Mouse (Mus musculus) layer of hippocampus, adult 2 months (tissue): ENCODE data around the gene Asic2. TPM values are rescaled to one million over a fixed set of nuclear protein-coding genes. Genes with fewer than 3 reads are reported as not detected.

Experiments
- DNase-seq, 2 experiments: peaks; one replicate each; pipeline ENCODE4 v3.0.0; 2022; ENCODE audit warnings: low spot score in 2 of 2
- H3K27ac ChIP-seq: fragments of 200-600 bp; 2 replicates; pipeline ENCODE4 v1.8.1; 2022
- H3K4me3 ChIP-seq: fragments of 200-600 bp; 2 replicates; pipeline ENCODE4 v1.8.1; 2022; ENCODE audit warnings: mild to moderate bottlenecking
- CTCF ChIP-seq: fragments of 200-600 bp; conservative IDR thresholded peaks from 2 replicates; pipeline ENCODE4 v1.8.1; 2022; ENCODE audit warnings: antibody characterized with exemption, mild to moderate bottlenecking, moderate library complexity
- total RNA-seq, 2 experiments: library from RNA; stranded (reverse); gene quantifications; 2 replicates each; pipeline ENCODE4 v1.2.3; 2021

The Asic2 gene
- total RNA-seq, 2 experiments from 2014 or later = 58.5 to 65.6 TPM

GRCm38 (mm10) chr11:81592776-81593175 lies 375.5 kb downstream of the Asic2 start:
- no peak for DNase-seq
- Histone ChIP-seq H3K4me3 (no peak overlapping the region), H3K27ac (no peak overlapping the region)
- TF ChIP-seq CTCF = no peak

GRCm38 (mm10) chr11:81590911-81591310 lies 377.3 kb downstream of the Asic2 start:
- Histone ChIP-seq H3K27ac (no peak overlapping the region), H3K4me3 (no peak overlapping the region)
- TF ChIP-seq CTCF = peak; percentile 75
- no peak for DNase-seq

- H3K4me3 ChIP-seq = no peak overlapping the region; the same call in 1 of the 2 replicates
- peak; percentile 74 to 84 for DNase-seq
- peak; percentile 98 for TF ChIP-seq CTCF
- H3K27ac ChIP-seq = no peak overlapping the region; the same call in 1 of the 2 replicates
Measured at GRCm38 (mm10) chr11:81588630-81589029, 379.6 kb downstream of the Asic2 start.

GRCm38 (mm10) chr11:81587942-81588341 lies 380.3 kb downstream of the Asic2 start:
- Histone ChIP-seq H3K4me3 (peak overlapping the region; percentile 41), H3K27ac (no peak overlapping the region; the same call in 1 of the 2 replicates)
- no peak for DNase-seq
- TF ChIP-seq CTCF = no peak

GRCm38 (mm10) chr11:81587114-81587513 lies 381.1 kb downstream of the Asic2 start:
- no peak for DNase-seq
- TF ChIP-seq CTCF = no peak
- Histone ChIP-seq H3K4me3 (no peak overlapping the region), H3K27ac (no peak overlapping the region)

- no peak for DNase-seq
- no peak for TF ChIP-seq CTCF
- no peak overlapping the region for H3K27ac ChIP-seq
- no peak overlapping the region for H3K4me3 ChIP-seq
Measured at GRCm38 (mm10) chr11:81584506-81584905, 383.8 kb downstream of the Asic2 start.

- DNase-seq = peak in 1 of 2 experiments; percentile 41
- H3K27ac ChIP-seq = no peak overlapping the region
- H3K4me3 ChIP-seq = no peak overlapping the region
- TF ChIP-seq CTCF = peak; percentile 71
Measured at GRCm38 (mm10) chr11:81583195-81583594, 385.1 kb downstream of the Asic2 start.

GRCm38 (mm10) chr11:81582161-81582560 lies 386.1 kb downstream of the Asic2 start:
- no peak for TF ChIP-seq CTCF
- Histone ChIP-seq H3K27ac (no peak overlapping the region), H3K4me3 (no peak overlapping the region)
- DNase-seq = no peak

GRCm38 (mm10) chr11:81579753-81580152 lies 388.5 kb downstream of the Asic2 start:
- DNase-seq = no peak
- no peak overlapping the region for H3K4me3 ChIP-seq
- no peak for TF ChIP-seq CTCF
- no peak overlapping the region for H3K27ac ChIP-seq

GRCm38 (mm10) chr11:81570406-81570805 lies 397.9 kb downstream of the Asic2 start:
- DNase-seq = peak in 1 of 2 experiments; percentile 36
- Histone ChIP-seq H3K4me3 (no peak overlapping the region), H3K27ac (no peak overlapping the region)
- TF ChIP-seq CTCF = no peak

GRCm38 (mm10) chr11:81564857-81565256 lies 403.4 kb downstream of the Asic2 start:
- TF ChIP-seq CTCF = no peak
- DNase-seq = peak in 1 of 2 experiments; percentile 39
- Histone ChIP-seq H3K27ac (no peak overlapping the region), H3K4me3 (no peak overlapping the region)

- H3K4me3 ChIP-seq = no peak overlapping the region
- H3K27ac ChIP-seq = no peak overlapping the region
- no peak for TF ChIP-seq CTCF
- no peak for DNase-seq
Measured at GRCm38 (mm10) chr11:81560374-81560773, 407.9 kb downstream of the Asic2 start.

- no peak for DNase-seq
- TF ChIP-seq CTCF = no peak
- Histone ChIP-seq H3K27ac (no peak overlapping the region), H3K4me3 (no peak overlapping the region)
Measured at GRCm38 (mm10) chr11:81543189-81543588, 425.1 kb downstream of the Asic2 start.

- no peak for TF ChIP-seq CTCF
- Histone ChIP-seq H3K4me3 (no peak overlapping the region), H3K27ac (no peak overlapping the region)
- no peak for DNase-seq
Measured at GRCm38 (mm10) chr11:81535121-81535717, 433.0 kb downstream of the Asic2 start.
